Mouse (Mus musculus) brain, adult 2 months (tissue): ENCODE data around the gene Mboat7.

Experiments
- DNase-seq: peaks from one replicate; pipeline ENCODE4 v3.0.0; 2011; ENCODE audit warnings: low read depth, low spot score

The Mboat7 gene

GRCm38 (mm10) chr7:3692382-3692986, 839 bp downstream of the Mboat7 start, which contains the start of gene Tsen34:
Tsen34 (plus strand) TSS chr7:3692863.
- DNase-seq: no peak

DNA sequence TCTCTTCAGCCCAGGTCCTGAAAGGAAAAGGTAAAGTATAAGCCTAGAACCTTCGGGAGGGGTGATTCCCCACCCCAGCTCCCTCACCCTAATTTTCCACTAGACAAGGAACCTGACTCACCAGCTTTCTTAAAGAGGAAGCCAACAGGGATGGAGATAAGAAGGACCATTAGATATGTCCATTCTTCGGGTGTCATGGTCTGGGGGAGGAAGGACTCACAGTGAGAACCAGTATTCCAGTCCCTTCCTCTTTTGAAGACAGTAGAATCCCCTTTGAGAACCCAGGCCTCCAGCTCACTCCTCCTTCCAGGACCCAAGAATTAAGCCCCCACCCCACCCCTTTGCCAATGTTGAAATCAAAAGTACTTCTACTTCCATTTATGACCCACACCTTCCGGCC, 1.4 kb downstream of the Mboat7 start:
- DNase-seq: no peak

DNA sequence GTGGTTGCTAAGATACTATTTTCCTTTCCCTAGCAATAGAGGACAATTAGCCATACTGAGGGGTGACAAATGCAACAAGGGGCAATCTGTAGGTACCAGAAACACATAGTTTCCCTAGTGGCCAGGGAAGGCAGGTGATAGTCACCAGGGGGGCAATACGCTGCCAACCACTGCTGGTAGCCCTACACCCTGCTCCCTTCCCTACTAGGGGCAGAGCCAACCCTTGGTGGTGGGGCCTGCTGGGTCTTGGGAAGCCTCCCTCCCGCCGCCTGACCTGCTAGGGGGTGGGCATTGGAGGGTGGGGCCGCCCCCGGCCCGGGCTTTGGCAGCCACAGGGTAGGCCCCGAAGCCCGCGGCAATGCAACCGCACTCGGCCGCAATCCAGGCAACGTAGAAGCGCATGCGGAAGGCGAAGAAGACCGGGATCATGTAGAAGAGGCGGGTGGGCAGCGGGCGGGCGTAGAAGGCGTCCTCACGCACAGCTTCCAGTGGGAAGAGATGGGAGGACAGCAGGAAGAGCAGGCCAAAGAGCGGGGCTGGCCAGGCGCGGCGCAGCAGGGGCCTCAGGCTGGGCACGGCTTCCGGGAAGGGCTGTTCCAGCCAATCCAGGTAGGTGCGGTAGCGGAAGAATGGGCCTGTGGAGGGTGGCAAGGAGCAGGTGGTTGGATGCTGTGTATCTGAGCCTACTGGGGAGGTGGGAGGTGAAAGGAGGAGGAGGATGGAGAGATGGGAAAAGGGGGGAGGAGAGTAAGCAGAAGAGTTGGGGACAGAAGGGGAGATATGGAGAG, 7.7 kb downstream of the Mboat7 start:
- DNase-seq: no peak

DNA sequence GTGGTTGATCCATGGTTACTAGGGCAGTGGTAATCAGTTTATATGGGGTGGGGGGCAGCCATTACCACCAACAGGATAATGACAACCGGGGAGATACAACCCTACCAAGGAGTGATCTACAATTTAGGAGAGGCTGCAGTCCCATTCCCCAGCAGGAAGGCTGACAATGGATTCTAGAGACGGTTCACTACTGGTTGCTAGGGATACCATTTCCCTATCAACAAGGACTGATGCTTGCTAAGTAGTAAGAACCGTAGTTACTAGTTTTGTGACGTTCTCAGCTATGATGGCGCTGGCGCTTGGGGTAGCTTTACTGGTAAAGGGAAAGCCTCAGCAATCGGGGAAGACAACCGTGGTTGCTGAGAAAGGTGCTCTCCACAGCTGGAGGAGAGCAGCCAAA, 8.6 kb downstream of the Mboat7 start:
- DNase-seq: no peak

DNA sequence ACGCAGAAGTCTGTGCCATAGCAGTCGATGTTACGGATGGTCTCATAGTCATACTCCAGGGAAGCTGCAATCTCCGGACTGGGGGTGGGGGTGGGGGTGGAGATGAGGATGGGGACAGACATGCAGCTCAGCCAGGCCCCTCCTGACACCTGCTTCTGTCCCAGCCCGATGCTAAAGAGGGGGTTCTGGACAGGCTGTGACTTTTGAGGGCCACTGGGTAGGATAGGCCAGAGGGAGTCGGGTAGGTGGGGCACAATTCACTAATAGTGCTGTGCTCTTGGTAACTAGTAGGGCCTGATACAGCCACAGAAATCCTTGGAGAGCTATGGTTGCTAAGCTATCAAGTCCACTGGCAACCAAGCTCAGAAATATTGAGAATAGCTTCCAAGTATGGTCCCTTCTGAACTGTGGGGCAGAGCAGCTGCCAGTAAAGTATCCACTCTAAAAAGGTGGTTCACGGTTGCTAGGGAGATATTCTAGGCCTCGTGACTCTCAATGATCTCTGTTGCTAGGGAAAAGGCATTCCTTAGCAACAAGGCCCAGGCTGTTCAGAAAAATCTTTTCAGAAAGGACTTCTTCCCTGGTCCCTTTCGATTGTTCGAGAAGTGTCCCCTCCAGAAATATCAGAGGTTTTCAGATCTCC, 9.3 kb downstream of the Mboat7 start:
- peak; percentile 69 for DNase-seq

DNA sequence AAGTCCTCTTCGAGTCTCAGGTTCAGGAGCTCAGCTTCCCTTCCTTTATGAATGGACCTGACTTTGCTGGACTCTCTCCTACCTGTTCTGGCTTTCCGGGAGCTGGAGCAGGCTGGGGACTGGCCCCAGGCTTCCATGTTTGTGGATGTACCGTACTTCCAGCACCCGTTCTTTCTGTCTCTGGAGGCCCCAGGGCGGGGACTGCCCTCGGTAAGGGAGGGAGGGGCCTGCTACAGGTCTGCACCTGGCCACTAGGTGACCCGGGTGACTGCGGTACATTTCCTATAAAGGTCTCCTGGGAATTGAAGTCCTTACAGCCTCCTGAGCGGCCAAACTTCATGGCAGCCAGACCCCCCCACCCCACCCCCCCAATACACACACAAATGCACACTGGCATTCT, 16.0 kb downstream of the Mboat7 start, which contains the start of gene Tmc4:
TSS of gene Tmc4 (minus strand) at position 212 of the 400 bp plus-strand sequence.
- DNase-seq: no peak

DNA sequence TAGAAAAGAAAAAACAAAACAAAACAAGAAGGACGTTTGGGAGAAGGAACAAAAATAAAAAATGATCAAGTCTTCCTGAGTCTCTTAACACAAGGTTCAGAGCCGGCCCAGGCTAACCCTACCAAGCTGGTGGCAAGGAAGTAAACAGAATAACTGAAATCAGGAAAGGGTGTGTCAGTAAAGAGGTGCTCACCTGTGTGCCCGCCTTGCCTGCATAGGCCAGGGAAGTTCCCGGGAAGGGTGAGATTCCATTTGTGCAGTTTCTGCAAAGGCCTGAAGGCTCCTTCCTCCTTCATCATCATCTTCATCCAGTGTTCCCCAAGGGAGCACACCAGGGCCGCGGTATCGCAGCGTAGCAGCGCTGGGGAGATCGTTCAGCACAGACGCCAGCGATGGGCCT, 17.0 kb downstream of the Mboat7 start:
- DNase-seq: no peak

GRCm38 (mm10) chr7:3675228-3675548, 18.1 kb downstream of the Mboat7 start:
- DNase-seq: no peak

DNA sequence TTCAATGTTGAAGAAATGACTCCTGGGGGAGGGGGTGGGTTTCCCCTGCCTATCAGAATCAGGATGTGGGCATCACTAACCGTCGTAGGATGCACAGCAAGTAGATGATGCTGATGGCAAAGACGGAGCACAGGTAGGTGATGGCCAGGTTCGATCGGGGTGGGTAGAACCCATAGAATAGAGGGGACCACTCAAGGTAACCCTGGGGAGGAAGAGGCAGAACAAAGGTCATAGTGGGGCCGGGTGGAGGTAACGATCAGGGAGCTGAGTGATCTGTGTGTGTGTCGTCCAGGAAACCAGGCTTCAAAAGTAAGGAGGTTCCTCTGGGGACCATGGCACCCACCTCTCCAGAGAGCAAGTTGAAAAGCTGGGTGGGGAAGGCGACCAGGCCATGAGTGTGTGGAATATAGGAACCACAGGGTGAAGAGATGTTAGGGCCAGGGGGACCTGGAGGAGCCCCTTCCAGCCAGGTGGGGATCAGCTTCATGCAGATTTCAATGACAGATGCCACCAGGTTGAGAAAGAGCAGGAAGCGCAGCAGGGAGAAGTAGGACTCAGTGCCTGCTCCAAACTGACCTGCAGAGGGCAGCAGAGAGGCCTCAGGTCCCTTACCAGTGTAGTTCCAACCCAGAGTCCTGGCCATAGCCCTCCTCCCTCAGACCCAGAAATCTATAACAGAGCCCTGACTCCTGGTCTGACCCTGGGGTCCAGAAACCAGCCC, 18.7 kb downstream of the Mboat7 start:
- DNase-seq: peak; percentile 90

GRCm38 (mm10) chr7:3666921-3667391, 26.4 kb downstream of the Mboat7 start:
- no peak for DNase-seq

DNA sequence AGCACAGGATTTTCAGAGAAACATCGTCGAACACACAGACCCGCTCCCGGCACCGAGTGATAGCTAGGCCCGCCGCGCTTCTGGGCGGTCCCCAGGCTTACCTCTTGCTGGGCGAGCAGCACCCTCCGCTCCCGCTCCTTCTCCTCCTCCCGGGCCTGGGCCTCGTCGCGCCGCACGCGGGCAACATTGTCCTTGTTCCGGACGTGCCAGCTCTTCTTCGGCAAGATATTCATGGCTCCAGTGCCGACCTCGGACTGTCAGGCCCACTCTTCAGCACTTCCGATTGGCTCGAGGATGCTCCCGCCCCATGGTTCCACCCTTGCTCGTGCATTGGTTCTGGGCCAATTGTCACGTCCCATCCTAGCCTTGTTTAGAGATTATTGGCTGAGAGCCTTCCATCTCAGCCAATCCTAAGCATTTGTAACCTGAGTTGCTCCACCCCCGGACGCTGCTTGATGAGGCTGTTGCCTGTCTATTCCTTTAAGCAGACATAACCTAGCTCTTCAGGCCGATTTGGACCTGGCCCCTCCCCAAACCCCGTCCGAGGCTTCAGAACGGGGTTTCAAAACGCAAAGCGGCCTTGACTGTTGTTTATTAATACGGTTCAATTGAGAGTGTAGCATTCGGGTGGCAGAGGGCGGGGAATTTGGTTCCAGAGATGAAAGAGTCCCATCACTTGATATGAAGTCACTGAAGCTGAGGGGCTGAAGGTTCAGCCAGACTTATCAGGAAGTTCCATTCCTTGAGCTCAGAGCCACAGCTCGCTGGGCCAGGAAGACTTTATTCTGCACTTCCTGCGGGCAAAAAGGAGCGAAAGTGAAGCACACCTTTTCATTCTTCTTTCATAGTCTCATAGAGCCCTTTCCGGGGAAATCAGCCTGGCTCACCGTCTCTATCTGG, 27.9 kb downstream of the Mboat7 start, which contains the start of gene Leng1:
TSS of gene Leng1 (minus strand) at position 626 of the 900 bp plus-strand sequence.
- peak; percentile 100 for DNase-seq

- DNase-seq: no peak
Observed at GRCm38 (mm10) chr7:3664524-3665214, 28.7 kb downstream of the Mboat7 start.

DNA sequence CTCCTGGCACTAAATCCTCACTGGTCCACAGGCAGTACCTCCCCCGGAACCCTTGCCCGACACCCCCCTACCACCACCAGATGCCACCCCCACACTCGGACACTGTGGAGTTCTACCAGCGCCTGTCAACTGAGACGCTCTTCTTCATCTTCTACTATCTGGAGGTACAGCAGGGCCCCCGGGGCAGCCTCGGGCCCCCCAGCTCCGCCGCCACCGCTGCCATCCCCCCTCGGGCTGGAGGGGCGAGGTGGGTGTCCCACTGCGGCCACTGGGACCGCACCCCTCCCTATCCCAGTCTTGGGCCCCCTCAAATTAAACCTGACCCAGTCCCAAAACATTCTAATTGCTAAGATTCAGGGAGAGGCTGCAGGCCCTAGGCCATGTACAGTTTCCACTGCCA, 34.7 kb downstream of the Mboat7 start:
- DNase-seq: no peak

DNA sequence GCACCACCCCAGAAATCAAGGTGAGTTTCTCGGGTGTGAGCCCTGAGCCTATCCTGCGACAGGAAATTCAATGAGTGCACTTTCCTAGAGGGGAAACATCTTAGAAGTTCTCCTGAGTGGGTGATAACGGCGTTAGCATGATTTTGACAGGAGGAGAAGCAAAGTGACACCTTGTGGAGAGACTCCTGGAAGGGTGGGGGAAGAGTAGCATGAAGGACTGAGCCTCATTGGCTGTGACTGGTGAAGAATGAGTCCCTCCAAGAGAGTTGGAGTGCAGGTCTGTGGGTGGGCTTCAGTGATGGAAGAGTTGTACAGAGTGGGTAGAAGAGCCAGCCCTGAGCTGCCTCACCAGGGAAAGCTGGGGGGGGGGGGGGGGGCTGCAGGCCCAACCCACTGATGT, 36.4 kb downstream of the Mboat7 start:
- peak; percentile 59 for DNase-seq

- no peak for DNase-seq
Observed at GRCm38 (mm10) chr7:3646641-3647040, 46.7 kb downstream of the Mboat7 start.

DNA sequence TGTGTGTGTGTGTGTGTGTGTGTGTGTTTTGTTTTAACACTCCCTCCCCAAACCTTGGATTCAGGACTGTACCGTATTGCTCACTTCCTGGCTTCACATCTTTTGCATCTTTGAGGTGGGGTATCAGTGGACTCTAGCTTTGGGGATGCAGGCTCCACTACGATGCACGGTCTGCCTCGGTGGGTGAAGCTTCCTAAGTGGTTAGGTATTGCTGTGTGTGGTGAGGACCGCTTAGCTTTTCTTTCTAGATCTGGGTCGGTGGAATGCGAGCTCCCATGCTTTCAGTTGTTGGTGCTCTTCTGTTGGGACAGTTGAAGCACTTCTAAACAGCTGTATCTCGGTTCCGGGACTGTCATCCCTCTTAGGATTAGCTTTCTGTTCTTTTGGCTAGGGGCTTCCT, 47.1 kb downstream of the Mboat7 start:
- DNase-seq: no peak

- peak; percentile 18 for DNase-seq
Observed at GRCm38 (mm10) chr7:3645488-3646025, 47.8 kb downstream of the Mboat7 start.

DNA sequence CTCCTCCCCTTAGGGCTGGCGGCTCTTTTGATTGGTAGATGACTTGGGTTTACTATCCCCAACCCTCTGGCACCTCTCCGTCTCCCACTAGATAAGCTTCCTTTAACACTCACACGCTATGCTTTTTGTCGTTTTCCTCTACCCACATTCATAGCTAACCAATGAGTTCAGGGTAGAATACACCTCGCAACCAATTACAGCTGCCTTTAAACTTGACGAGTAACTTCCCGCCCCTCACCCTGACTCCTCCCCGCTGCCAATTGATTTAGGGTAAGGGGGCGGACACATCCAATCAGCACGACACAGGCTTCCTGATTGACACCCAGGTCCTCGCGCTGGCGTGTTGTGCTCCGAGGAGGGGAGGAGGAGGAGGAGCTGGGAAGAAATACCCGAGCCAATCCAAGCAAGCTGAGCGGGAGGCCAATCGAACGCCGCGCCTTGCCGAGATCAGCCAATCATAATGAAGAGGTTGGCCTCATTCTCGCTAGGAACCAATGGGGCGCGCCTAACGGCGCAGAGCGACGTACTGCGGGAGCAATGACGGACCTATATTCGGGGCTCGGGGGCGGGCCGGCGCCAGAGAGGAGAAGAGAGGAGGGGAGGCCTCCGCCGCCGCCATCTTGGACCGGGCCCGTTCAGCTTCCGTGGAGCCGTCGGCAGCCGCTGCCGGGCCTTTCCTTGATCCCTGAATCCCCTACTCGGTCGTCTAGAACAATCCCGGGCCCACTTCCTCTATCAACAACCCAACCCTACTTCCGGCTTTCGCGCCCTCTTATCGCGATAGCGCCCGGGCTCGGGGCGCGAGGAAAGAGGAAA, 48.4 kb downstream of the Mboat7 start, which contains the start of gene Cnot3:
TSS of gene Cnot3 (plus strand) at position 597 of the 816 bp plus-strand sequence.
- peak; percentile 100 for DNase-seq

DNA sequence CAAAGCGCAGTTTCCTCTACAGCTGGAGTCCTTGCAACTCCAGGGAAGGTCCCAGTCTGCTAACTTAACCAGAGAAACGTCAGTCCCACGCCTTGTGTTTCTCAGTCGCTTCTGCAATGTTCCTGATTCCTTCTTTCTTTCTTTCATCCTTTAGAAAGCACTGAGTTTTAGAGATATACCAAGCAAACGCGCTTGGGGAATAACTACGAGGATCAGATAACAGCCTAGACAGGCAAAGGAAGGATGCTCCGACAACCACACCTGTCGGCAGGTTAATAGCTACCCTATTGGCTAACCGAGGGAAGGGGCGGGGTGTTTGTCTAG, 49.0 kb downstream of the Mboat7 start:
- DNase-seq: no peak
